8 mouse cellular contexts compared by ENCODE assay signal in genomic region chr9:64084231-64084630, GRCm38 (mm10). TPM values are rescaled to one million over a fixed set of nuclear protein-coding genes. Genes with fewer than 3 reads are reported as not detected.
A peak's percentile ranks its signal among the peaks of the same experiment; 100 is the strongest.
DNase-seq lines count a peak whose midpoint lies in the region; ATAC-seq and TF ChIP-seq lines count a peak whose summit lies in the region.

No protein-coding gene starts in this region.

- no peak for DNase-seq in lung, adult 2 months
- DNase-seq in lung, adult 18-20 months = no peak
- peak; percentile 38 for DNase-seq in gastrocnemius, postnatal 25 days
- DNase-seq in kidney, adult 11 months = peak; percentile 50
- DNase-seq in lung, postnatal 0 days (ENCODE audit: low spot score) = peak; percentile 65
- DNase-seq in retina, postnatal 1 day = no peak
- DNase-seq in thymus, postnatal 25 days = no peak
- DNase-seq in frontal cortex, adult 2 months (ENCODE audit: extremely low spot score in 1 of 2, low spot score in 1 of 2) = no peak

- no peaks in the 10 kb centered on the region for H3K27me3 ChIP-seq in lung, postnatal 0 days (replicated peaks; ENCODE audit: insufficient read depth, low read length)

- 0 out of 2 replicates have a peak, but pooled peaks have one; percentile 12 for ATAC-seq in lung, postnatal 0 days

- H3K36me3 ChIP-seq in lung, postnatal 0 days (ENCODE audit: insufficient read depth, low read length) = no peaks in the 10 kb centered on the region; the same call in 1 of the 2 replicates

- peaks cover 19% of the 10 kb centered on the region for H3K4me1 ChIP-seq in lung, adult 2 months (ENCODE audit: control insufficient read depth, insufficient read depth, low read length)
- H3K4me1 ChIP-seq in lung, postnatal 0 days (ENCODE audit: insufficient read depth, low read depth, low read length) = peaks cover 19% of the 10 kb centered on the region; the same call in 1 of the 2 replicates

- H3K9ac ChIP-seq in lung, postnatal 0 days (replicated peaks; ENCODE audit: low read depth) = peak overlapping the region; percentile 42

- peak overlapping the region; percentile 73 for H3K4me2 ChIP-seq in lung, postnatal 0 days (replicated peaks; ENCODE audit: low read depth, low read length)

- H3K27ac ChIP-seq in lung, postnatal 0 days (ENCODE audit: low read length) = peak overlapping the region; percentile 77

- TF ChIP-seq POLR2A in lung, adult 2 months (IDR thresholded peaks at IDR 0.05; ENCODE audit: borderline replicate concordance, extremely low read depth, low read depth, low read length) = no peak

- H3K9me3 ChIP-seq in lung, postnatal 0 days (ENCODE audit: low read length) = no peaks in the 10 kb centered on the region

- TF ChIP-seq EP300 in lung, postnatal 0 days (IDR thresholded peaks at IDR 0.05) = no peak

- 35% methylated on average over 7 of the region's 7 CpGs for WGBS in lung, adult 2 months
- WGBS in lung, postnatal 0 days = 39% methylated on average over 7 of the region's 7 CpGs

- TF ChIP-seq CTCF in lung, adult 2 months (IDR thresholded peaks at IDR 0.05; ENCODE audit: insufficient read depth, low read length) = no peak
- TF ChIP-seq CTCF in lung, postnatal 0 days (IDR thresholded peaks at IDR 0.05) = 0 out of 2 replicates have a peak, but pooled peaks have one; percentile 7

- H3K4me3 ChIP-seq in lung, adult 2 months (replicated peaks; ENCODE audit: extremely low read depth, low read depth, low read length) = peak overlapping the region; percentile 70
- H3K4me3 ChIP-seq in lung, postnatal 0 days (ENCODE audit: low read depth, low read length) = peak overlapping the region; percentile 38

RNA-seq across cellular contexts. Expression of gene Lctl, which starts 32.7 kb away (rescaled TPM):
- polyA plus RNA-seq in lung, adult 2 months (2012; rRNA removed) = 2.9 TPM in 2 replicates
- 1 to 10 TPM in 1 of 2 experiments, not detected in 1; 1.0 TPM for total RNA-seq in gastrocnemius, postnatal 25 days (2021)
- polyA plus RNA-seq in lung, postnatal 0 days (2015; fragmentation: Nextera tagmentation; extraction: Ambion mirVana) = not detected in 2 replicates
- 0.08 and 0.22 TPM in 2 replicates for polyA plus RNA-seq in frontal cortex, adult 2 months (2012; rRNA removed)

Comparison
In these comparisons a context has a peak if more than half of its experiments do, and no peak if none do; other contexts are left out.
1. DNase-seq: peak in gastrocnemius, postnatal 25 days (single experiment), kidney, adult 11 months (single experiment) and lung, postnatal 0 days (single experiment); none in lung, adult 2 months (single experiment), lung, adult 18-20 months (0 of 2), retina, postnatal 1 day (single experiment), thymus, postnatal 25 days (single experiment) and frontal cortex, adult 2 months (0 of 2).